Mouse (Mus musculus): Measurements from ENCODE around the gene Gpr183.

DNA sequence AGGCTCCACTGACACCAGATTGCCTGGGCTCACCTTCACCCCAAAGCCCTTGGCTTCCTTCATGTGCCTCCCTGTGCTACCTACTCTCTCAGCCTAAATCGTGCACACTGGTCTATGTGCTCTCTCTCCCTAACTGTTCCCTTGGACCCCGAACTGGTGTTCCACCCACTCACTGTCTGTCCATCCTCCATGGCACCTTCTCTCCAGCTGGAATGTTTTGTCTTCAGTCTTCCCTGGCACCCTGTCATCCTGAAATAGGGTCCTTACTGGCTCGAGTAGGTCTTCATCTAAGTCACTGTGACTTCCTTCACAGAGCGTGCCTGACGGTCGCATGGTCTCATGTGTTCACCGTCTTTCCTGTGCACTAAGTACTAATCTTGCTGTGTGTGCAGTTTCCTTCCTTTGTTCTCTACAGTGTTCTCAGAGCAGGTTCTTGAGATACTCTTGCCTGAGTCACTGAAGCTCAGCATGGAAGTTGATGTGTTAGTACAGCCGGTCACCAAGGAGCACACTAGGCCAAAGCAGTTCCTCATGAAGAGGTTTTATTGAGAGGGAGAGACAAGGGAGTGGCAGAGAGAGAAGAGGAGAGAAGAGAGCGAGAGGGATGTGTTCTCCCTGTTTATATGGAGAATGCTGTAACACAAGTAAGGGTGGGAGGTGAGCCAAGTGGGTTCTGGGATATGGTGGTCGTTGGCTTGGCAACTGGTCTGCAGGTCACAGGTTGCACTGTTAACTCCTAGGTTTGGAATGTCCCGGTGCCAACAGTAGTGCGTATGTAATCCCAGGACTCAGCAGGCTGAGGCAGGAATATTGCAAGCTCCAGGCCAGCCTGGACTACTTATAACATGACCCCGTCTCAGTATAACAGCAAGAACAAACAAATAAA, 27.6 kb upstream of the Gpr183 start:
- no peak for TF ChIP-seq CTCF (IDR thresholded peaks at IDR 0.05 in 2 of 3, conservative IDR thresholded peaks at IDR 0.05 in 1 of 3; ENCODE audit: control insufficient read depth in 1 of 3, insufficient read depth in 1 of 3, low read depth in 2 of 3, low read length in 3 of 3, poor library complexity in 1 of 3, severe bottlenecking in 1 of 3)
- no peak for TF ChIP-seq SIN3A (IDR thresholded peaks at IDR 0.05; ENCODE audit: low read length)
- no peak for TF ChIP-seq MAX (IDR thresholded peaks at IDR 0.05; ENCODE audit: low read length)
- no peak for TF ChIP-seq CHD2 (IDR thresholded peaks at IDR 0.05; ENCODE audit: low read length)

Data from MEL (cell line).